Mouse (Mus musculus) lung, adult 10 weeks (tissue): ENCODE measurements around the gene Bad. TPM values are rescaled to one million over a fixed set of nuclear protein-coding genes. Genes with fewer than 3 reads are reported as not detected.

Source experiments
- polyA plus RNA-seq: library from polyadenylated mRNA; stranded (reverse); fragments of 350-450 nt; fragmentation: Illumina TruSeq; extraction: RNeasy Lipid Tissue Mini Kit (QIAGEN cat#74804); gene quantifications from one replicate; pipeline ENCODE4 v1.2.3, GENCODE M21; 2014; ENCODE audit warnings: low read depth, low replicate concordance; ENCODE audit not compliant: insufficient read depth

The Bad gene
- polyA plus RNA-seq, 1 experiment from 2014 or later: 59.7 TPM

Other genes with a start within 250 kb of the Bad start
- gene Rps6ka4, start 101.2 kb upstream of the Bad start, polyA plus RNA-seq: 16.7 TPM
- 4.5 TPM for gene Ccdc88b, start 83.7 kb upstream of the Bad start, polyA plus RNA-seq
- 74.6 TPM for gene Trmt112, start 32.2 kb upstream of the Bad start, polyA plus RNA-seq
- 254 TPM for gene Prdx5, start 31.8 kb upstream of the Bad start, polyA plus RNA-seq
- 24.6 TPM for gene Esrra, start 20.0 kb upstream of the Bad start, polyA plus RNA-seq
- 0.68 TPM for gene Catsperz, start 16.5 kb upstream of the Bad start, polyA plus RNA-seq
- gene Kcnk4, start 7.3 kb upstream of the Bad start, polyA plus RNA-seq: not detected
- 34.1 TPM for gene Gpr137, start 619 bp downstream of the Bad start, polyA plus RNA-seq
- gene Ppp1r14b, start 33.1 kb downstream of the Bad start, polyA plus RNA-seq: 61.9 TPM
- 31.5 TPM for gene Plcb3, start 34.6 kb downstream of the Bad start, polyA plus RNA-seq
- 111 TPM for gene Fkbp2, start 38.6 kb downstream of the Bad start, polyA plus RNA-seq
- gene Vegfb, start 45.8 kb downstream of the Bad start, polyA plus RNA-seq: 24.8 TPM
- 24.8 TPM for gene Dnajc4, start 50.7 kb downstream of the Bad start, polyA plus RNA-seq
- 13.9 TPM for gene Nudt22, start 54.3 kb downstream of the Bad start, polyA plus RNA-seq
- gene Trpt1, start 54.3 kb downstream of the Bad start, polyA plus RNA-seq: 8.8 TPM
- gene Fermt3, start 77.6 kb downstream of the Bad start, polyA plus RNA-seq: 17.2 TPM
- gene Stip1, start 98.1 kb downstream of the Bad start, polyA plus RNA-seq: 69.0 TPM
- gene Macrod1, start 114.9 kb downstream of the Bad start, polyA plus RNA-seq: 22.1 TPM
- gene Flrt1, start 163.9 kb downstream of the Bad start, polyA plus RNA-seq: 0.06 TPM